Mouse (Mus musculus) bone marrow macrophage, adult 2 months (primary cell): ENCODE data around the gene Gm10985.

Experiments used
- CTCF ChIP-seq: IDR thresholded peaks from 2 replicates; pipeline ENCODE4 v1.5.1; 2012; ENCODE audit warnings: low read depth, mild to moderate bottlenecking, low read length, moderate library complexity
- POLR2A ChIP-seq: IDR thresholded peaks from 2 replicates; pipeline ENCODE4 v1.6.1; 2012; ENCODE audit warnings: mild to moderate bottlenecking, low read depth, low read length, borderline replicate concordance

GRCm38 (mm10) chr3:53890619-53891540 lies 46.0 kb downstream of the Gm10985 start:
- no peak for TF ChIP-seq POLR2A
- no peak for TF ChIP-seq CTCF
